Mouse (Mus musculus) ES-Bruce4 (cell line): Measurements from ENCODE around the gene Prex1.

Experiments
- CTCF ChIP-seq: IDR thresholded peaks from one replicate; pipeline ENCODE4 v1.8.1; 2011; ENCODE audit warnings: low read depth, low read length
- POLR2A ChIP-seq: IDR thresholded peaks from one replicate; pipeline ENCODE4 v1.8.1; 2011; ENCODE audit warnings: low read length; ENCODE audit not compliant: insufficient read depth

DNA sequence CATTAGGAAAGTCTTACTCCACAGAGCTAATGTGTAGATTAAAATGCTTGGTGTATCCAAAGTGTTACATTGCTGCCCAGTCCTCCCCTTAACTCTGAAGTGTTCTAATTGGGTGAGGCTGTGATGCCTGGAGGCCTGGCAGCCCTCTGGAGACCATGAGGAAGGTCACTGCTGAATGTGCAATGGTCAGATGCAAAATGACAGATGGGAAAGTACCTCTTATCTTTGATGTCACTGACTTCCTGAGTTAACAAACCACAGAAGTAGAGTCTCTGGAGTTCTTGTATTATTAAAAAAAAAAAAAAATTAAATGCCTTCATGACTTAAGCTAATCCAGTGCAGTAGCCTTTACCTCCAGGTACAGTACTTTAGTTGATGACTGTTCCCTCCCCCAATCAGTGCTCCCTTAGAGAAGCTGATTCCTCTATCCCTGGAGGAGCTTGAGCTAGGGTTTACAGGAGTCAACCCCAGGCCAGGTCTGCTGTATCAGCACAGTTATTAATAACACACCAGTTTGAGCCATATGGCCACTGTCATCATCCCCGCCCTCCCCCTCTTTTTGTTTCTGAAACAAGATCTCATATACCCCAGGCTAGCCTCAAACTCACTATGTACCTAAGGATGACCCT, 5.8 kb upstream of the Prex1 start:
- TF ChIP-seq POLR2A: no peak
- TF ChIP-seq CTCF: no peak
